Mouse (Mus musculus) limb, embryonic 12.5 days (tissue): ENCODE data around the gene Aldh16a1. TPM values are rescaled to one million over a fixed set of nuclear protein-coding genes. Genes with fewer than 3 reads are reported as not detected.

ENCODE experiments used
- microRNA counts: library from miRNA; unstranded; fragments of <30 nt; microRNA quantifications from one replicate; lab custom pipeline; 2017
- microRNA-seq: library from miRNA; unstranded; fragments of <30 nt; microRNA quantifications from one replicate; pipeline ENCODE4, GENCODE M21; 2017
- polyA plus RNA-seq: library from polyadenylated mRNA; unstranded; fragments of >200 nt; fragmentation: Nextera tagmentation; extraction: Ambion mirVana; gene quantifications from 2 replicates; pipeline ENCODE4 v1.2.1, GENCODE M21; 2016

Aldh16a1 gene
- polyA plus RNA-seq, 1 experiment from 2014 or later: 51.4 TPM

MicroRNAs encoded within 50 kb of the gene (microRNA counts, 519-probe panel; counts per million panel counts)
- microRNA mmu-miR-150 (lab: Ali Mortazavi, UCI): not detected

Small RNAs within 50 kb of the gene (microRNA-seq; reads per million reads assigned to microRNA genes)
- gene Mir150 (4.0 reads per million, percentile 13 among the genes with 10 or more reads in this experiment), gene Mir5121 (25.3 reads per million, percentile 35 among the genes with 10 or more reads in this experiment), gene Mir7055 (not detected)

Other genes starting within 250 kb of the Aldh16a1 start
- gene Ap2a1, start 225.1 kb downstream of the Aldh16a1 start, polyA plus RNA-seq: 74.2 and 77.6 TPM in 2 replicates
- 0.11 TPM in 1 of 2 replicates, not detected in the other for gene Tsks, start 211.4 kb downstream of the Aldh16a1 start, polyA plus RNA-seq
- 27.8 and 29.9 TPM in 2 replicates for gene Cpt1c, start 179.7 kb downstream of the Aldh16a1 start, polyA plus RNA-seq
- gene Prmt1, start 168.0 kb downstream of the Aldh16a1 start, polyA plus RNA-seq: 704 and 706 TPM in 2 replicates
- 90.9 and 97.2 TPM in 2 replicates for gene Irf3, start 156.9 kb downstream of the Aldh16a1 start, polyA plus RNA-seq
- gene Bcl2l12, start 155.9 kb downstream of the Aldh16a1 start, polyA plus RNA-seq: 87.3 and 96.8 TPM in 2 replicates
- 42.1 and 46.9 TPM in 2 replicates for gene Scaf1, start 138.2 kb downstream of the Aldh16a1 start, polyA plus RNA-seq
- 20.8 and 21.4 TPM in 2 replicates for gene Rras, start 136.6 kb downstream of the Aldh16a1 start, polyA plus RNA-seq
- gene Prr12, start 101.7 kb downstream of the Aldh16a1 start, polyA plus RNA-seq: 15.0 and 16.2 TPM in 2 replicates
- 60.6 and 69.7 TPM in 2 replicates for gene Nosip, start 92.2 kb downstream of the Aldh16a1 start, polyA plus RNA-seq
- 21.2 and 21.7 TPM in 2 replicates for gene Prrg2, start 91.9 kb downstream of the Aldh16a1 start, polyA plus RNA-seq
- gene Rcn3, start 62.4 kb downstream of the Aldh16a1 start, polyA plus RNA-seq: 261 and 271 TPM in 2 replicates
- gene Fcgrt, start 50.7 kb downstream of the Aldh16a1 start, polyA plus RNA-seq: 12.3 and 13.4 TPM in 2 replicates
- 1,572 and 1,576 TPM in 2 replicates for gene Rps11, start 30.1 kb downstream of the Aldh16a1 start, polyA plus RNA-seq
- gene Rpl13a, start 25.8 kb downstream of the Aldh16a1 start, polyA plus RNA-seq: 1,352 and 1,447 TPM in 2 replicates
- gene Gm45713, start 18.4 kb downstream of the Aldh16a1 start, polyA plus RNA-seq: 0.32 TPM in 1 of 2 replicates, not detected in the other
- 0.71 and 0.83 TPM in 2 replicates for gene Flt3l, start 18.2 kb downstream of the Aldh16a1 start, polyA plus RNA-seq
- 91.8 and 93.0 TPM in 2 replicates for gene Pih1d1, start 281 bp downstream of the Aldh16a1 start, polyA plus RNA-seq
- gene Slc17a7, start 9.4 kb upstream of the Aldh16a1 start, polyA plus RNA-seq: 0.17 and 0.25 TPM in 2 replicates
- gene Gfy, start 25.0 kb upstream of the Aldh16a1 start, polyA plus RNA-seq: not detected in 2 replicates
- not detected in 2 replicates for gene Pth2, start 26.4 kb upstream of the Aldh16a1 start, polyA plus RNA-seq
- gene Ccdc155, start 50.3 kb upstream of the Aldh16a1 start, polyA plus RNA-seq: 1.0 and 1.7 TPM in 2 replicates
- 0.80 and 1.2 TPM in 2 replicates for gene Dkkl1, start 57.6 kb upstream of the Aldh16a1 start, polyA plus RNA-seq
- gene Tead2, start 61.2 kb upstream of the Aldh16a1 start, polyA plus RNA-seq: 316 and 326 TPM in 2 replicates
- 1.6 TPM in 2 replicates for gene Cd37, start 84.5 kb upstream of the Aldh16a1 start, polyA plus RNA-seq
- gene Slc6a16, start 86.5 kb upstream of the Aldh16a1 start, polyA plus RNA-seq: 0.18 and 0.42 TPM in 2 replicates
- not detected in 2 replicates for gene Slc6a21, start 122.9 kb upstream of the Aldh16a1 start, polyA plus RNA-seq
- 14.0 and 16.1 TPM in 2 replicates for gene Trpm4, start 179.2 kb upstream of the Aldh16a1 start, polyA plus RNA-seq
- 1.8 and 1.9 TPM in 2 replicates for gene Hrc, start 180.7 kb upstream of the Aldh16a1 start, polyA plus RNA-seq
- gene Ppfia3, start 212.4 kb upstream of the Aldh16a1 start, polyA plus RNA-seq: 6.4 and 8.4 TPM in 2 replicates
- 1.4 and 1.8 TPM in 2 replicates for gene Lin7b, start 216.0 kb upstream of the Aldh16a1 start, polyA plus RNA-seq
- gene Snrnp70, start 241.2 kb upstream of the Aldh16a1 start, polyA plus RNA-seq: 341 and 347 TPM in 2 replicates